In genomic region chr7:44816470-44817021, GRCm38 (mm10) we compare ENCODE assay signal across 8 mouse cellular contexts. TPM values are rescaled to one million over a fixed set of nuclear protein-coding genes. Genes with fewer than 3 reads are reported as not detected.
DNase-seq lines count a peak whose midpoint lies in the region; ATAC-seq lines count a peak whose summit lies in the region.

Atf5 (minus strand) TSS chr7:44816658.

- peaks cover 50% of the 10 kb centered on the region for H3K79me2 ChIP-seq in macrophage (ENCODE audit: inconsistent target)

- peak within 1 kb of the TSS; percentile 97 for H3K27ac ChIP-seq in embryonic facial prominence, embryonic 14.5 days (replicated peaks; ENCODE audit: low read depth, low read length)
- H3K27ac ChIP-seq in heart, embryonic 13.5 days (replicated peaks), result peak within 1 kb of the TSS; percentile 99
- peak within 1 kb of the TSS; percentile 93 for H3K27ac ChIP-seq in macrophage

- under 1% methylated on average over 22 of the region's 57 CpGs for WGBS in embryonic facial prominence, embryonic 14.5 days
- under 1% methylated on average over 57 of the region's 57 CpGs for WGBS in heart, embryonic 13.5 days
- WGBS in macrophage (ENCODE audit: missing documents), result under 1% methylated on average over 57 of the region's 57 CpGs

- H3K4me2 ChIP-seq in embryonic facial prominence, embryonic 14.5 days (ENCODE audit: low read depth, low read length), result peak within 1 kb of the TSS; percentile 76
- peak within 1 kb of the TSS; percentile 86 for H3K4me2 ChIP-seq in heart, embryonic 13.5 days

- H3K9me3 ChIP-seq in embryonic facial prominence, embryonic 14.5 days (ENCODE audit: control insufficient read depth, low read length), result no peaks in the 10 kb centered on the region
- H3K9me3 ChIP-seq in heart, embryonic 13.5 days, result no peaks in the 10 kb centered on the region

- peaks cover 20% of the 10 kb centered on the region for H3K4me1 ChIP-seq in embryonic facial prominence, embryonic 14.5 days (ENCODE audit: control insufficient read depth, insufficient read depth, low read length)
- H3K4me1 ChIP-seq in heart, embryonic 13.5 days, result peaks cover 53% of the 10 kb centered on the region

- peak within 1 kb of the TSS; percentile 86 for H3K4me3 ChIP-seq in embryonic facial prominence, embryonic 14.5 days (ENCODE audit: low read depth, low read length)
- H3K4me3 ChIP-seq in heart, embryonic 13.5 days, result peak within 1 kb of the TSS; percentile 90
- peak within 1 kb of the TSS; percentile 90 for H3K4me3 ChIP-seq in macrophage (ENCODE audit: inconsistent target)

- peak within 1 kb of the TSS; percentile 99 for H3K9ac ChIP-seq in embryonic facial prominence, embryonic 14.5 days (ENCODE audit: low read depth, low read length)
- peak within 1 kb of the TSS; percentile 98 for H3K9ac ChIP-seq in heart, embryonic 13.5 days

- no peaks in the 10 kb centered on the region for H3K27me3 ChIP-seq in embryonic facial prominence, embryonic 14.5 days (replicated peaks; ENCODE audit: control insufficient read depth, insufficient read depth, low read length)
- H3K27me3 ChIP-seq in heart, embryonic 13.5 days (replicated peaks), result no peaks in the 10 kb centered on the region

- peak; percentile 61 for DNase-seq in cerebellum, adult 9-11 months
- DNase-seq in cerebellum, adult 11 months, result no peak
- DNase-seq in NIH3T3 (ENCODE audit: low read depth), result peak; percentile 87
- peak; percentile 74 for DNase-seq in embryonic facial prominence, embryonic 14.5 days (ENCODE audit: low spot score)
- DNase-seq in left cerebral cortex, adult 8-10 months (ENCODE audit: low spot score in 2 of 2), result no peak

- peak; percentile 24 for ATAC-seq in embryonic facial prominence, embryonic 14.5 days (ENCODE audit: low read depth)
- peak; percentile 9; the same call in 1 of the 2 replicates for ATAC-seq in heart, embryonic 13.5 days (ENCODE audit: extremely low read depth, insufficient number of reproducible peaks, low FRiP score, low TSS enrichment)
- no peak for ATAC-seq in cerebellum, adult (ENCODE audit: insufficient number of reproducible peaks, low FRiP score, low TSS enrichment)

- peaks cover 18% of the 10 kb centered on the region for H3K36me3 ChIP-seq in embryonic facial prominence, embryonic 14.5 days (ENCODE audit: control insufficient read depth, insufficient read depth, low read length)
- H3K36me3 ChIP-seq in heart, embryonic 13.5 days, result peaks cover 29% of the 10 kb centered on the region
- no peaks in the 10 kb centered on the region for H3K36me3 ChIP-seq in macrophage (ENCODE audit: inconsistent target)

RNA-seq across cellular contexts. Expression of gene Atf5, which starts in this region (rescaled TPM):
- 6.8 and 6.9 TPM in 2 replicates for polyA plus RNA-seq in embryonic facial prominence, embryonic 14.5 days (2014; fragmentation: Nextera tagmentation; extraction: Ambion mirVana)
- 2.4 and 2.7 TPM in 2 replicates for polyA plus RNA-seq in heart, embryonic 13.5 days (2015; fragmentation: Nextera tagmentation; extraction: Ambion mirVana)
- 10 to 100 TPM; 23.8 to 26.8 (median 24.2) TPM for total RNA-seq in left cerebral cortex, adult 8-10 months (2022)
- total RNA-seq in macrophage (2018; cell fraction: chromatin; rRNA removed), result 10 to 100 TPM in 16 of 26 experiments, 1 to 10 TPM in 10; 4.9 to 59.2 (median 10.8) TPM
- 10 to 100 TPM; 34.7 to 78.3 (median 52.0) TPM for total RNA-seq in macrophage (2018; cell fraction: cytosol; rRNA removed)
- 10 to 100 TPM; 17.6 to 77.3 (median 31.7) TPM for total RNA-seq in macrophage (2018; cell fraction: nucleus; rRNA removed)
- polyA plus RNA-seq in macrophage (2018), result 29.8 to 55.7 TPM (median 36.4 TPM) in 3 replicates

Comparison
In these comparisons a context has a peak if more than half of its experiments do, and no peak if none do; other contexts are left out.
1. DNase-seq: peak in cerebellum, adult 9-11 months (single experiment), NIH3T3 (single experiment) and embryonic facial prominence, embryonic 14.5 days (single experiment); none in cerebellum, adult 11 months (single experiment) and left cerebral cortex, adult 8-10 months (0 of 2).
2. Peak in every context shown above with its lines, with median percentiles within 50 percentile points of each other: H3K27ac ChIP-seq and H3K4me3 ChIP-seq.